In the genomic region with DNA sequence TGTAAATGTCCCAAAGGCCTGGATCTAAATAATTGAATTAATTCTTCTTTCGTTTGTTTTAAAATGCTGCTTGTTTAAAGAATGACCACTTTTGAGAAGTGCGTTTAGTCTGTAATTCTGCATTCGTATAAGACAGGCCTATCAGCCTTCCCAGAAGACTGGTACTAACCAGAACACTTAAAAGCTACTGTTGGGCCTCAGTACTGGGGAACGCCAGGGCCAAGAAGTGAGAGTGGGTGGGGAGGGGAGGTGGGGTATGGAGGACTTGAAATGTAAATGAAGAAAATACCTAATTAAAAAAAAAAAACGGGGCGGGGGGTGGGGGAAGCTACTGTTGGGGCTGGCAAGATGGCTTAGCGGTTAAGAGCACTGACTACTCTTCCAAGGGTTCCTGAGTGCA, we compare ENCODE assay signal across 26 mouse cellular contexts.
A peak's percentile ranks its signal among the peaks of the same experiment; 100 is the strongest.
DNase-seq lines count a peak whose midpoint lies in the region; ATAC-seq and TF ChIP-seq lines count a peak whose summit lies in the region.
"Had no signal": no experiment of that assay in that cellular context is flagged by ENCODE, and none has a peak within 500 bp of the region (broad histone marks: within the 10 kb centered on the region; RNA-seq: fewer than 3 reads in every experiment).

No protein-coding gene starts in this region.

- H3K36me3 ChIP-seq in midbrain, embryonic 11.5 days (ENCODE audit: control insufficient read depth, insufficient read depth, low read length) = no peaks in the 10 kb centered on the region
- no peaks in the 10 kb centered on the region for H3K36me3 ChIP-seq in midbrain, embryonic 14.5 days (ENCODE audit: control insufficient read depth, insufficient read depth, low read length)
- H3K36me3 ChIP-seq in ES-E14 (ENCODE audit: control insufficient read depth, insufficient read depth, low read length, poor library complexity, severe bottlenecking) = no peaks in the 10 kb centered on the region; the same call in 1 of the 2 replicates
- H3K36me3 ChIP-seq: embryonic facial prominence, embryonic 13.5 days; embryonic facial prominence, embryonic 15.5 days; forebrain, embryonic 12.5 days had no signal

- no peak overlapping the region for H3K27ac ChIP-seq in midbrain, embryonic 11.5 days (ENCODE audit: low read depth, low read length)
- H3K27ac ChIP-seq in midbrain, embryonic 14.5 days (replicated peaks; ENCODE audit: low read depth, low read length) = no peak overlapping the region
- H3K27ac ChIP-seq in ES-E14 (ENCODE audit: insufficient read depth, low read depth, low read length, poor library complexity, severe bottlenecking) = no peak overlapping the region
- H3K27ac ChIP-seq: embryonic facial prominence, embryonic 13.5 days; embryonic facial prominence, embryonic 15.5 days had no signal

- no peaks in the 10 kb centered on the region for H3K27me3 ChIP-seq in midbrain, embryonic 11.5 days (ENCODE audit: control insufficient read depth, insufficient read depth, low read length)
- H3K27me3 ChIP-seq in midbrain, embryonic 14.5 days (ENCODE audit: control insufficient read depth, insufficient read depth, low read length) = no peaks in the 10 kb centered on the region
- H3K27me3 ChIP-seq: CH12.LX; embryonic facial prominence, embryonic 13.5 days; embryonic facial prominence, embryonic 15.5 days; forebrain, embryonic 12.5 days; Patski had no signal

- peaks cover 10% of the 10 kb centered on the region; the same call in 1 of the 2 replicates for H3K4me1 ChIP-seq in midbrain, embryonic 11.5 days (ENCODE audit: control insufficient read depth, insufficient read depth, low read length)
- H3K4me1 ChIP-seq in midbrain, embryonic 14.5 days (ENCODE audit: control insufficient read depth, insufficient read depth, low read length) = peaks cover 18% of the 10 kb centered on the region
- no peaks in the 10 kb centered on the region for H3K4me1 ChIP-seq in ES-E14 (ENCODE audit: control insufficient read depth in 2 of 2, insufficient read depth in 2 of 2, low read length in 2 of 2, poor library complexity in 1 of 2)

- no peak overlapping the region for H3K9ac ChIP-seq in midbrain, embryonic 11.5 days (ENCODE audit: low read length)
- H3K9ac ChIP-seq in midbrain, embryonic 14.5 days (replicated peaks; ENCODE audit: low read length) = no peak overlapping the region
- H3K9ac ChIP-seq in ES-E14 (ENCODE audit: insufficient read depth, low read depth, low read length, poor library complexity, severe bottlenecking) = no peak overlapping the region
- H3K9ac ChIP-seq: embryonic facial prominence, embryonic 13.5 days; embryonic facial prominence, embryonic 15.5 days; forebrain, embryonic 12.5 days had no signal

- in situ Hi-C loops in ES-E14 (cut with MboI; ENCODE audit: low sequenced_read_pairs in 2 of 2, unreplicated experiment in 2 of 2) = no loop called here

- DNase-seq in midbrain, embryonic 11.5 days (ENCODE audit: low spot score, missing footprints) = peak; percentile 53
- DNase-seq in midbrain, embryonic 14.5 days = no peak
- DNase-seq in ES-E14 (ENCODE audit: low read depth, low spot score) = peak; percentile 13
- no peak for DNase-seq in kidney, adult 8-10 months
- DNase-seq in lung, adult 18-20 months = no peak
- DNase-seq: adrenal gland, adult 2 months; adrenal gland, postnatal 10 days; adrenal gland, postnatal 25 days; cerebellum, adult 11 months; cerebellum, adult 18-20 months; cerebellum, adult 8-10 months; cerebellum, adult 9-11 months; cerebellum, postnatal 14 days; cerebellum, postnatal 36 days; embryo, embryonic 11 days had no signal

- ATAC-seq in midbrain, embryonic 11.5 days (ENCODE audit: low FRiP score) = no peak
- ATAC-seq in midbrain, embryonic 14.5 days (ENCODE audit: low FRiP score, low TSS enrichment) = no peak
- ATAC-seq: CD4-positive, CD25-positive, alpha-beta regulatory T cell, adult 4 months; forebrain, embryonic 14.5 days; forebrain, embryonic 16.5 days; Patski had no signal

- no peak overlapping the region for H3K4me2 ChIP-seq in midbrain, embryonic 11.5 days
- H3K4me2 ChIP-seq in midbrain, embryonic 14.5 days (ENCODE audit: low read length) = no peak overlapping the region
- H3K4me2 ChIP-seq: embryonic facial prominence, embryonic 13.5 days; embryonic facial prominence, embryonic 15.5 days; forebrain, embryonic 12.5 days had no signal

- no peak overlapping the region for H3K4me3 ChIP-seq in midbrain, embryonic 11.5 days (ENCODE audit: low read depth, low read length)
- H3K4me3 ChIP-seq in midbrain, embryonic 14.5 days (replicated peaks; ENCODE audit: low read depth, low read length) = no peak overlapping the region
- no peak overlapping the region for H3K4me3 ChIP-seq in ES-E14 (ENCODE audit: insufficient read depth in 1 of 2, low read depth in 1 of 2, low read length in 2 of 2, poor library complexity in 1 of 2, severe bottlenecking in 1 of 2)
- H3K4me3 ChIP-seq: embryonic facial prominence, embryonic 13.5 days; embryonic facial prominence, embryonic 15.5 days; erythroblast, embryonic 14.5 days; forebrain, embryonic 10.5 days; forebrain, embryonic 12.5 days had no signal

- whole genome bisulfite sequencing in midbrain, embryonic 11.5 days = 95% methylated on average over 7 of the region's 7 CpGs
- 96% methylated on average over 7 of the region's 7 CpGs for WGBS in midbrain, embryonic 14.5 days

- no peaks in the 10 kb centered on the region for H3K9me3 ChIP-seq in midbrain, embryonic 11.5 days (ENCODE audit: control insufficient read depth, low read length)
- 0 out of 2 replicates have a peak, but pooled peaks cover 3% of the 10 kb centered on the region for H3K9me3 ChIP-seq in midbrain, embryonic 14.5 days (ENCODE audit: control insufficient read depth, low read length)
- no peaks in the 10 kb centered on the region for H3K9me3 ChIP-seq in ES-E14 (ENCODE audit: control insufficient read depth, insufficient read depth, low read depth, low read length)
- H3K9me3 ChIP-seq: embryonic facial prominence, embryonic 13.5 days; embryonic facial prominence, embryonic 15.5 days; G1E had no signal

TF ChIP-seq in ES-E14, 5 proteins besides CTCF, POLR2A, EP300 and RAD21:
- TF ChIP-seq CHD2 (IDR thresholded peaks at IDR 0.05; ENCODE audit: low read depth, low read length) (no peak), MAFK (IDR thresholded peaks at IDR 0.05; ENCODE audit: insufficient read depth, low read depth, low read length) (no peak), ZC3H11A (IDR thresholded peaks at IDR 0.05; ENCODE audit: borderline replicate concordance, low read depth, low read length) (no peak), ZNF384 (IDR thresholded peaks at IDR 0.05; ENCODE audit: low read depth, low read length) (no peak), HCFC1 (IDR thresholded peaks at IDR 0.05; ENCODE audit: borderline replicate concordance, insufficient read depth, low read length) (no peak)
TF ChIP-seq in ES-E14: peak in this region for 0.

Comparison
In these comparisons a context has a peak if more than half of its experiments do, and no peak if none do; other contexts are left out.
1. DNase-seq: peak in midbrain, embryonic 11.5 days (single experiment) and ES-E14 (single experiment); none in midbrain, embryonic 14.5 days (single experiment), kidney, adult 8-10 months (0 of 2) and lung, adult 18-20 months (0 of 2).